Mouse (Mus musculus) neural tube, embryonic 11.5 days (tissue): Measurements from ENCODE around the gene Ar. TPM values are rescaled to one million over a fixed set of nuclear protein-coding genes. Genes with fewer than 3 reads are reported as not detected.

Experiments used
- ATAC-seq: fragments of 200-750 bp; cut with Nextera tagmentation; 2 replicates; pipeline ENCODE4 v1.8.0; 2017; ENCODE audit warnings: moderate number of reproducible peaks, mild to moderate bottlenecking, moderate TSS enrichment, moderate library complexity; ENCODE audit not compliant: insufficient read depth, low FRiP score, low TSS enrichment
- DNase-seq: peaks from one replicate; pipeline ENCODE4 v3.0.0-alpha.2; 2015; ENCODE audit warnings: low spot score
- H3K27ac ChIP-seq: fragments of 300-500 bp; sonication (generic); 2 replicates; pipeline ENCODE4 v1.5.1; 2014; ENCODE audit warnings: low read depth, mild to moderate bottlenecking, low read length
- H3K27me3 ChIP-seq: fragments of 300-500 bp; sonication (generic); 2 replicates; pipeline ENCODE4 v1.6.1; 2014; ENCODE audit warnings: mild to moderate bottlenecking, low read length, mixed read lengths; ENCODE audit not compliant: control insufficient read depth, insufficient read depth
- H3K36me3 ChIP-seq: fragments of 300-500 bp; sonication (generic); 2 replicates; pipeline ENCODE4 v1.6.1; 2014; ENCODE audit warnings: mild to moderate bottlenecking, low read length, moderate library complexity, mixed read lengths; ENCODE audit not compliant: control insufficient read depth, insufficient read depth
- H3K4me1 ChIP-seq: fragments of 300-500 bp; sonication (generic); 2 replicates; pipeline ENCODE4 v1.6.1; 2014; ENCODE audit warnings: low read length, mixed read lengths; ENCODE audit not compliant: control insufficient read depth, insufficient read depth
- H3K4me2 ChIP-seq: fragments of 300-500 bp; sonication (generic); 2 replicates; pipeline ENCODE4 v1.6.1; 2014; ENCODE audit warnings: low read depth, mild to moderate bottlenecking, moderate library complexity
- H3K4me3 ChIP-seq: fragments of 300-500 bp; sonication (generic); 2 replicates; pipeline ENCODE4 v1.5.1; 2014; ENCODE audit warnings: low read depth, low read length
- H3K9ac ChIP-seq: fragments of 300-500 bp; sonication (generic); 2 replicates; pipeline ENCODE4 v1.6.1; 2014; ENCODE audit warnings: mild to moderate bottlenecking, low read length
- H3K9me3 ChIP-seq: fragments of 300-500 bp; sonication (generic); 2 replicates; pipeline ENCODE4 v1.6.1; 2016; ENCODE audit warnings: low read length; ENCODE audit not compliant: control insufficient read depth
- WGBS: fragments of 180-500 bp; shearing (Covaris S2); extraction: QIAGEN DNeasy Blood & Tissue Kit; methylation state at CpG from one replicate; pipeline ENCODE4 v1.1.7; 2014; 5-methylcytosine and 5-hydroxymethylcytosine counted together
- polyA plus RNA-seq: library from polyadenylated mRNA; unstranded; fragments of >200 nt; fragmentation: Nextera tagmentation; extraction: Ambion mirVana; gene quantifications from 2 replicates; pipeline ENCODE4 v1.2.1, GENCODE M21; 2014

Ar gene
- 0.04 and 0.09 TPM in 2 replicates for polyA plus RNA-seq

DNA sequence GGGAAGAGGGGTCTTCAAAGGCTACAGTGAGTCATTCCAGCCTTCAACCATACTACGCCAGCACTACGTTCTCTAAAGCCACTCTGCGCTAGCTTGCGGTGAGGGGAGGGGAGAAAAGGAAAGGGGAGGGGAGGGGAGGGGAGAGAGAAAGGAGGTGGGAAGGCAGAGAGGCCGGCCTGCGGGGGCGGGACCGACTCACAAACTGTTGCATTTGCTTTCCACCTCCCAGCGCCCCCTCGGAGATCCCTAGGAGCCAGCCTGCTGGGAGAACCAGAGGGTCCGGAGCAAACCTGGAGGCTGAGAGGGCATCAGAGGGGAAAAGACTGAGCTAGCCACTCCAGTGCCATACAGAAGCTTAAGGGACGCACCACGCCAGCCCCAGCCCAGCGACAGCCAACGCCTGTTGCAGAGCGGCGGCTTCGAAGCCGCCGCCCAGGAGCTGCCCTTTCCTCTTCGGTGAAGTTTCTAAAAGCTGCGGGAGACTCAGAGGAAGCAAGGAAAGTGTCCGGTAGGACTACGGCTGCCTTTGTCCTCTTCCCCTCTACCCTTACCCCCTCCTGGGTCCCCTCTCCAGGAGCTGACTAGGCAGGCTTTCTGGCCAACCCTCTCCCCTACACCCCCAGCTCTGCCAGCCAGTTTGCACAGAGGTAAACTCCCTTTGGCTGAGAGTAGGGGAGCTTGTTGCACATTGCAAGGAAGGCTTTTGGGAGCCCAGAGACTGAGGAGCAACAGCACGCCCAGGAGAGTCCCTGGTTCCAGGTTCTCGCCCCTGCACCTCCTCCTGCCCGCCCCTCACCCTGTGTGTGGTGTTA is at the start of gene Ar:
Ar (plus strand) TSS at position 239 of the 812 bp plus-strand sequence.
- 18% methylated on average over 25 of the region's 27 CpGs for WGBS
- Histone ChIP-seq H3K27me3 (peaks cover 28% of the 10 kb centered on the region), H3K4me2 (peak within 1 kb of the TSS; percentile 62)

GRCm38 (mm10) chrX:98149724-98150392 is 1.3 kb downstream of the Ar start:
- Histone ChIP-seq H3K4me1 (no peaks in the 10 kb centered on the region), H3K9ac (no peak overlapping the region), H3K27ac (no peak overlapping the region), H3K9me3 (no peaks in the 10 kb centered on the region), H3K4me2 (peak overlapping the region; percentile 62), H3K36me3 (no peaks in the 10 kb centered on the region), H3K27me3 (peaks cover 28% of the 10 kb centered on the region), H3K4me3 (peak overlapping the region; percentile 37)
- DNase-seq (peak; percentile 42), ATAC-seq (peak; percentile 43; the same call in 1 of the 2 replicates)
- WGBS: 14% methylated on average over 24 of the region's 30 CpGs

More for the DNA sequence above, at the start of gene Ar:
- Histone ChIP-seq H3K36me3 (no peaks in the 10 kb centered on the region), H3K9me3 (no peaks in the 10 kb centered on the region), H3K4me3 (peak within 1 kb of the TSS; percentile 37), H3K9ac (no peak within 1 kb of the TSS), H3K4me1 (no peaks in the 10 kb centered on the region), H3K27ac (no peak within 1 kb of the TSS)
- ATAC-seq (peak; percentile 40; the same call in 1 of the 2 replicates), DNase-seq (peak; percentile 40)

- peak; percentile 42; the same call in 1 of the 2 replicates for ATAC-seq
- Histone ChIP-seq H3K36me3 (no peaks in the 10 kb centered on the region), H3K4me2 (peak overlapping the region; percentile 62), H3K27me3 (peaks cover 28% of the 10 kb centered on the region), H3K4me1 (no peaks in the 10 kb centered on the region), H3K9me3 (no peaks in the 10 kb centered on the region), H3K27ac (no peak overlapping the region), H3K4me3 (peak overlapping the region; percentile 37), H3K9ac (no peak overlapping the region)
- peak; percentile 49 for DNase-seq
- 13% methylated on average over 31 of the region's 33 CpGs for WGBS
These were observed 2.0 kb downstream of the Ar start for GRCm38 (mm10) chrX:98150393-98151119.

DNA sequence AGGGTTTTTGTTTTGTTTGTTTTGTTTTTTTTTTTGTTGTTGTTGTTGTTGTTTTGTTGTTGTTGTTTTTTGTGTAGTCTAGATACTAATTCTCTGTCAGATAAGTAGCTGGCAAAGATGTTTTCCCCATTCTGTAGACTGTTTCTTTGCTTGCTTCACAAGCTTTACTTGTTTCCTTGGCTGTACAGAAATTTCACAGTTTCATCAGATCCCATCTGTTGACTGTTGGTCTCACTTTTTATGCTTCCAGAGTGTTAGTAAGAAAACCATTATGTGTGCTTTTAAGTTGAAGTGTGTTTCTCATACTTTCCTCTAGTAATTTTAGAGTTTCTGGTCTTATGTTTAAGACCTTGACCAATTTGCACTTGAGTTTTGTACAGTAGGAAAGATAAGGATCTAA is 41.2 kb downstream of the Ar start:
- ATAC-seq: no peak
- H3K36me3 ChIP-seq: no peaks in the 10 kb centered on the region
- no peak for DNase-seq
- no peak overlapping the region for H3K9ac ChIP-seq
- H3K9me3 ChIP-seq: no peaks in the 10 kb centered on the region
- H3K4me2 ChIP-seq: no peak overlapping the region
- H3K4me3 ChIP-seq: no peak overlapping the region
- no peaks in the 10 kb centered on the region for H3K27me3 ChIP-seq
- H3K4me1 ChIP-seq: no peaks in the 10 kb centered on the region
- no peak overlapping the region for H3K27ac ChIP-seq

DNA sequence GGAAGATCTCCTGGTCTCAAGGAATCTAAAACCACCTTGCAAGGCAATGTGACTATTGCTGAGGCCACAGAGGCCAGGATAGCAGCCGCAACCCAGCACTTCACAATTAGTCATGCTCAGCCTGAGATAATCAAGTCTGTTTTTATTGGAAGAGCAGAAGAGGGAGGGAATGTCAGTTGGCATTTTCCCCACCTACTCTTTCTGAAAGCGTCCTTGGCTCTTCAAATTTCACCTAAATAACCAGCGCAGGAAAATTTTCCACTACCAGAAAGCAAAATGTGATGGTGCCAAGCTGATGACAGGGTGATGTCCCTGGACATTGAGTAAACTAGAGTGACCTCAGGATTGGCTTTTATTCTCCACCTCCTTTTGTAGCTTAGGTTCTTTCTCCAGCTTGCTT is 57.2 kb downstream of the Ar start:
- Histone ChIP-seq H3K4me2 (no peak overlapping the region), H3K4me1 (no peaks in the 10 kb centered on the region), H3K27me3 (no peaks in the 10 kb centered on the region), H3K36me3 (no peaks in the 10 kb centered on the region), H3K4me3 (no peak overlapping the region), H3K9ac (no peak overlapping the region), H3K27ac (no peak overlapping the region), H3K9me3 (no peaks in the 10 kb centered on the region)
- ATAC-seq (no peak), DNase-seq (no peak)
- 59% methylated on average over 3 of the region's 3 CpGs for WGBS

GRCm38 (mm10) chrX:98207166-98207565 is 58.6 kb downstream of the Ar start:
- WGBS: 77% methylated on average over 4 of the region's 4 CpGs
- H3K9ac ChIP-seq: no peak overlapping the region
- no peaks in the 10 kb centered on the region for H3K36me3 ChIP-seq
- ATAC-seq: no peak
- no peak overlapping the region for H3K4me3 ChIP-seq
- no peaks in the 10 kb centered on the region for H3K9me3 ChIP-seq
- no peaks in the 10 kb centered on the region for H3K4me1 ChIP-seq
- no peak overlapping the region for H3K27ac ChIP-seq
- DNase-seq: no peak
- no peak overlapping the region for H3K4me2 ChIP-seq
- no peaks in the 10 kb centered on the region for H3K27me3 ChIP-seq

DNA sequence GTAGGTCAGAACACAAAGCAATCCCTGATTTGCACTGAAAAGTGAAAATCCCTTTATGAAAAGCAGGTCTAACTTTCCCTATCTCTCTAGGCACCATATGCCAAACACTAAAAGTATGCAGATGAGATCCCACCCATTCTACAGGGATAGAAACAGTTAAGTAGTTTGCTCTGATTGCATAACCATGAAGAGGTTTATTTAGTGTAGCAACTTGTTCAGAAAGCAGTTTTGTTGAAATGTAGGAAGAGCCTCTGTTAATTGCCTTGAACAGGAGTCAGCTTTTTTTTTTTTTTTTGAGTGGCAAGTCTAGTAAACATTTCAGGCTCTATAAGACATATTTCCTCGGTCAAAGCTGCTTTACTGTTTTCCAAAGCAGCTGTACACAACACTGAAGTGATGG is 67.5 kb downstream of the Ar start:
- 79% methylated on average over 1 of the region's 1 CpGs for WGBS
- H3K36me3 ChIP-seq: no peaks in the 10 kb centered on the region
- no peak overlapping the region for H3K4me2 ChIP-seq
- no peak for ATAC-seq
- DNase-seq: no peak
- H3K27ac ChIP-seq: no peak overlapping the region
- H3K9ac ChIP-seq: no peak overlapping the region
- H3K4me1 ChIP-seq: no peaks in the 10 kb centered on the region
- no peaks in the 10 kb centered on the region for H3K9me3 ChIP-seq
- no peak overlapping the region for H3K4me3 ChIP-seq
- no peaks in the 10 kb centered on the region for H3K27me3 ChIP-seq

DNA sequence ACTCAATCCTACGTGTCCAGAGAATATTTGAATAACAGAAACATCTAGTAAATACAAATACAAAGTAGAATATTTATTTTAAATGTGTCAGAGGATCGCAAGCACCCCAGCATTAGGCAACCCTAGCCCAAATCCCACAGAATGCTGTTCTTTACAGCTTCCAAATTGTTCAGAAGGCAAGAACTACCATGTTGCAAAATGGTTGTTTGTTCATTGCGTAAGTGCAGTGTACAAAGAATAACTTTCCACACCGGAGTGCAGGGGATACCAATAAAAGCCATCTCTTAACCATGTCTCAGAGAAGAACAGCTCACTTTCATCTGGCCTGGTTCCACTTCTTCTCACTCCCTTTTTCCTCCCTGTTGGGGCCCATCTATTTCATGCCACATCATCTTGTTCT is 90.4 kb downstream of the Ar start:
- Histone ChIP-seq H3K4me3 (no peak overlapping the region), H3K4me2 (no peak overlapping the region), H3K4me1 (no peaks in the 10 kb centered on the region), H3K27me3 (no peaks in the 10 kb centered on the region), H3K27ac (no peak overlapping the region), H3K9me3 (no peaks in the 10 kb centered on the region), H3K36me3 (no peaks in the 10 kb centered on the region), H3K9ac (no peak overlapping the region)
- no peak for DNase-seq
- ATAC-seq: no peak
- WGBS: 87% methylated on average over 4 of the region's 4 CpGs
